Mouse (Mus musculus) midbrain, embryonic 11.5 days (tissue): ENCODE measurements at regions not wholly inside any gene's neighbourhood (a gene's known extent, or its start where the extent isn't known, plus 50 kb on each side); places are given as distances from the start of the nearest gene placed in this dataset.
A peak's percentile ranks its signal among the peaks of the same experiment; 100 is the strongest.

Source experiments
- ATAC-seq: fragments of 200-750 bp; cut with Nextera tagmentation; 2 replicates; pipeline ENCODE4 v1.8.0; 2017; ENCODE audit warnings: moderate TSS enrichment, moderate library complexity; ENCODE audit not compliant: low FRiP score
- DNase-seq: peaks from one replicate; pipeline ENCODE4 v3.0.0; 2015; ENCODE audit warnings: low spot score; ENCODE audit errors: missing footprints
- H3K27ac ChIP-seq: fragments of 300-500 bp; sonication (generic); 2 replicates; pipeline ENCODE4 v1.5.1; 2014; ENCODE audit warnings: low read depth, low read length
- H3K27me3 ChIP-seq: fragments of 300-500 bp; sonication (generic); 2 replicates; pipeline ENCODE4 v1.6.1; 2014; ENCODE audit warnings: mild to moderate bottlenecking, low read length, moderate library complexity, mixed read lengths; ENCODE audit not compliant: control insufficient read depth, insufficient read depth
- H3K36me3 ChIP-seq: fragments of 300-500 bp; sonication (generic); 2 replicates; pipeline ENCODE4 v1.6.1; 2014; ENCODE audit warnings: mild to moderate bottlenecking, low read length, moderate library complexity, mixed read lengths; ENCODE audit not compliant: control insufficient read depth, insufficient read depth
- H3K4me1 ChIP-seq: fragments of 300-500 bp; sonication (generic); 2 replicates; pipeline ENCODE4 v1.6.1; 2014; ENCODE audit warnings: low read length; ENCODE audit not compliant: control insufficient read depth, insufficient read depth
- H3K4me2 ChIP-seq: fragments of 300-500 bp; sonication (generic); 2 replicates; pipeline ENCODE4 v1.6.1; 2014; ENCODE audit warnings: mild to moderate bottlenecking, moderate library complexity
- H3K4me3 ChIP-seq: fragments of 300-500 bp; sonication (generic); 2 replicates; pipeline ENCODE4 v1.5.1; 2014; ENCODE audit warnings: low read depth, low read length
- H3K9ac ChIP-seq: fragments of 300-500 bp; sonication (generic); 2 replicates; pipeline ENCODE4 v1.6.1; 2014; ENCODE audit warnings: low read length
- H3K9me3 ChIP-seq: fragments of 300-500 bp; sonication (generic); 2 replicates; pipeline ENCODE4 v1.6.1; 2016; ENCODE audit warnings: low read length; ENCODE audit not compliant: control insufficient read depth
- WGBS: fragments of 180-500 bp; shearing (Covaris S2); extraction: QIAGEN DNeasy Blood & Tissue Kit; methylation state at CpG from one replicate; pipeline ENCODE4 v1.1.7; 2014; 5-methylcytosine and 5-hydroxymethylcytosine counted together

GRCm38 (mm10) chr5:101157416-101157815 lies 311.9 kb downstream of the Gpat3 start:
- Histone ChIP-seq H3K27me3 (no peaks in the 10 kb centered on the region), H3K4me2 (no peak overlapping the region), H3K9ac (no peak overlapping the region), H3K27ac (no peak overlapping the region), H3K9me3 (no peaks in the 10 kb centered on the region), H3K36me3 (no peaks in the 10 kb centered on the region), H3K4me3 (no peak overlapping the region), H3K4me1 (peaks cover 3% of the 10 kb centered on the region; the same call in 1 of the 2 replicates)
- no peak for DNase-seq
- 56% methylated on average over 1 of the region's 1 CpGs for WGBS
- ATAC-seq = no peak

- WGBS = 44% methylated on average over 3 of the region's 3 CpGs
- Histone ChIP-seq H3K4me3 (no peak overlapping the region), H3K27me3 (no peaks in the 10 kb centered on the region), H3K27ac (no peak overlapping the region), H3K36me3 (no peaks in the 10 kb centered on the region), H3K9ac (no peak overlapping the region), H3K9me3 (no peaks in the 10 kb centered on the region), H3K4me2 (no peak overlapping the region), H3K4me1 (0 out of 2 replicates have a peak, but pooled peaks cover 3% of the 10 kb centered on the region)
- ATAC-seq = peak; percentile 82
- DNase-seq = no peak
Measured at GRCm38 (mm10) chr5:101146345-101146744, 300.8 kb downstream of the Gpat3 start.

- no peak for ATAC-seq
- WGBS = 15% methylated on average over 5 of the region's 5 CpGs
- no peak for DNase-seq
Measured at GRCm38 (mm10) chr5:101124941-101125453, 279.5 kb downstream of the Gpat3 start.

GRCm38 (mm10) chr5:101122914-101123313 lies 277.4 kb downstream of the Gpat3 start:
- peaks cover 7% of the 10 kb centered on the region; the same call in 1 of the 2 replicates for H3K4me1 ChIP-seq
- H3K9me3 ChIP-seq = no peaks in the 10 kb centered on the region
- 92% methylated on average over 6 of the region's 6 CpGs for WGBS
- H3K4me3 ChIP-seq = no peak overlapping the region
- H3K27ac ChIP-seq = no peak overlapping the region
- no peaks in the 10 kb centered on the region for H3K36me3 ChIP-seq
- no peak for DNase-seq
- ATAC-seq = no peak
- H3K9ac ChIP-seq = no peak overlapping the region
- no peak overlapping the region for H3K4me2 ChIP-seq
- peaks cover 3% of the 10 kb centered on the region; the same call in 1 of the 2 replicates for H3K27me3 ChIP-seq

More at GRCm38 (mm10) chr5:101124941-101125453, 279.5 kb downstream of the Gpat3 start:
- Histone ChIP-seq H3K9ac (no peak overlapping the region), H3K4me1 (peaks cover 7% of the 10 kb centered on the region; the same call in 1 of the 2 replicates), H3K36me3 (no peaks in the 10 kb centered on the region), H3K9me3 (no peaks in the 10 kb centered on the region), H3K4me3 (no peak overlapping the region), H3K27me3 (peaks cover 3% of the 10 kb centered on the region; the same call in 1 of the 2 replicates), H3K4me2 (no peak overlapping the region), H3K27ac (no peak overlapping the region)

- WGBS = 77% methylated on average over 5 of the region's 5 CpGs
- no peaks in the 10 kb centered on the region for H3K36me3 ChIP-seq
- no peaks in the 10 kb centered on the region for H3K9me3 ChIP-seq
- H3K27ac ChIP-seq = no peak overlapping the region
- ATAC-seq (no peak), DNase-seq (no peak)
- H3K4me2 ChIP-seq = no peak overlapping the region
- no peak overlapping the region for H3K4me3 ChIP-seq
- no peak overlapping the region for H3K9ac ChIP-seq
- peaks cover 9% of the 10 kb centered on the region; the same call in 1 of the 2 replicates for H3K4me1 ChIP-seq
- H3K27me3 ChIP-seq = 0 out of 2 replicates have a peak, but pooled peaks cover 3% of the 10 kb centered on the region
Measured at GRCm38 (mm10) chr5:101120509-101121201, 275.1 kb downstream of the Gpat3 start.

- no peak overlapping the region for H3K4me3 ChIP-seq
- H3K9me3 ChIP-seq = no peaks in the 10 kb centered on the region
- 0 out of 2 replicates have a peak, but pooled peaks cover 2% of the 10 kb centered on the region for H3K4me1 ChIP-seq
- H3K9ac ChIP-seq = no peak overlapping the region
- DNase-seq = no peak
- no peaks in the 10 kb centered on the region for H3K36me3 ChIP-seq
- H3K27me3 ChIP-seq = no peaks in the 10 kb centered on the region
- ATAC-seq = no peak
- 65% methylated on average over 7 of the region's 7 CpGs for WGBS
- H3K27ac ChIP-seq = no peak overlapping the region
- H3K4me2 ChIP-seq = no peak overlapping the region
Measured at GRCm38 (mm10) chr5:101112151-101112769, 266.7 kb downstream of the Gpat3 start.

- 67% methylated on average over 4 of the region's 4 CpGs for WGBS
Measured at GRCm38 (mm10) chr5:101111619-101112018, 266.1 kb downstream of the Gpat3 start.

GRCm38 (mm10) chr5:101100975-101101699 lies 255.6 kb downstream of the Gpat3 start:
- no peak overlapping the region for H3K27ac ChIP-seq
- ATAC-seq (no peak), DNase-seq (no peak)
- WGBS = 84% methylated on average over 11 of the region's 11 CpGs
- no peaks in the 10 kb centered on the region for H3K36me3 ChIP-seq
- H3K4me2 ChIP-seq = no peak overlapping the region
- no peaks in the 10 kb centered on the region for H3K4me1 ChIP-seq
- H3K27me3 ChIP-seq = no peaks in the 10 kb centered on the region
- H3K9me3 ChIP-seq = no peaks in the 10 kb centered on the region
- H3K4me3 ChIP-seq = no peak overlapping the region
- H3K9ac ChIP-seq = no peak overlapping the region

More at GRCm38 (mm10) chr5:101111619-101112018, 266.1 kb downstream of the Gpat3 start:
- ATAC-seq (no peak), DNase-seq (no peak)
- no peaks in the 10 kb centered on the region for H3K36me3 ChIP-seq
- no peak overlapping the region for H3K9ac ChIP-seq
- H3K27ac ChIP-seq = no peak overlapping the region
- no peak overlapping the region for H3K4me2 ChIP-seq
- no peak overlapping the region for H3K4me3 ChIP-seq
- H3K27me3 ChIP-seq = no peaks in the 10 kb centered on the region
- no peaks in the 10 kb centered on the region for H3K9me3 ChIP-seq
- no peaks in the 10 kb centered on the region for H3K4me1 ChIP-seq
